Mouse (Mus musculus): Measurements from ENCODE around the gene Tmem131.
A peak's percentile ranks its signal among the peaks of the same experiment; 100 is the strongest.

The Tmem131 gene

GRCm38 (mm10) chr1:36905216-36905615 lies 38.2 kb downstream of the Tmem131 start:
- H3K36me3 ChIP-seq (ENCODE audit: insufficient read depth, low read length) = peaks cover 20% of the 10 kb centered on the region; the same call in 1 of the 2 replicates
- TF ChIP-seq POU5F1 (IDR thresholded peaks at IDR 0.05; ENCODE audit: borderline replicate concordance, low read length) = no peak
- peaks cover 94% of the 10 kb centered on the region for H3K4me1 ChIP-seq (replicated peaks; ENCODE audit: low read depth, low read length)
- no peaks in the 10 kb centered on the region for H3K9me3 ChIP-seq (ENCODE audit: low read length)
- H3K4me3 ChIP-seq (replicated peaks; ENCODE audit: low read length) = peak overlapping the region; percentile 54; the same call in 1 of the 2 replicates
- no peaks in the 10 kb centered on the region for H3K27me3 ChIP-seq (ENCODE audit: insufficient read depth, low read length)

- peaks cover 94% of the 10 kb centered on the region for H3K4me1 ChIP-seq (replicated peaks; ENCODE audit: low read depth, low read length)
- no peaks in the 10 kb centered on the region for H3K9me3 ChIP-seq (ENCODE audit: low read length)
- H3K27me3 ChIP-seq (ENCODE audit: insufficient read depth, low read length) = no peaks in the 10 kb centered on the region
- TF ChIP-seq POU5F1 (IDR thresholded peaks at IDR 0.05; ENCODE audit: borderline replicate concordance, low read length) (no peak), NANOG (IDR thresholded peaks at IDR 0.05; ENCODE audit: borderline replicate concordance, low read length) (no peak), CTCF (conservative IDR thresholded peaks at IDR 0.05; ENCODE audit: low read length) (no peak)
- H3K4me3 ChIP-seq (replicated peaks; ENCODE audit: low read length) = peak overlapping the region; percentile 54
- H3K36me3 ChIP-seq (ENCODE audit: insufficient read depth, low read length) = peaks cover 17% of the 10 kb centered on the region; the same call in 1 of the 2 replicates
Measured at GRCm38 (mm10) chr1:36904489-36904888, 39.0 kb downstream of the Tmem131 start.

- Histone ChIP-seq H3K27me3 (ENCODE audit: insufficient read depth, low read length) (no peaks in the 10 kb centered on the region), H3K4me3 (replicated peaks; ENCODE audit: low read length) (peak overlapping the region; percentile 54), H3K4me1 (replicated peaks; ENCODE audit: low read depth, low read length) (peaks cover 94% of the 10 kb centered on the region), H3K9me3 (ENCODE audit: low read length) (no peaks in the 10 kb centered on the region), H3K36me3 (ENCODE audit: insufficient read depth, low read length) (peaks cover 17% of the 10 kb centered on the region; the same call in 1 of the 2 replicates)
- TF ChIP-seq NANOG (IDR thresholded peaks at IDR 0.05; ENCODE audit: borderline replicate concordance, low read length) (no peak), CTCF (conservative IDR thresholded peaks at IDR 0.05; ENCODE audit: low read length) (no peak)
Measured at GRCm38 (mm10) chr1:36904084-36904451, 39.4 kb downstream of the Tmem131 start.

- no peak for TF ChIP-seq POU5F1 (IDR thresholded peaks at IDR 0.05; ENCODE audit: borderline replicate concordance, low read length)
- no peak for TF ChIP-seq NANOG (IDR thresholded peaks at IDR 0.05; ENCODE audit: borderline replicate concordance, low read length)
- H3K9me3 ChIP-seq (ENCODE audit: low read length) = no peaks in the 10 kb centered on the region
- peaks cover 94% of the 10 kb centered on the region for H3K4me1 ChIP-seq (replicated peaks; ENCODE audit: low read depth, low read length)
- H3K4me3 ChIP-seq (replicated peaks; ENCODE audit: low read length) = peak overlapping the region; percentile 54
- H3K27me3 ChIP-seq (ENCODE audit: insufficient read depth, low read length) = no peaks in the 10 kb centered on the region
- H3K36me3 ChIP-seq (ENCODE audit: insufficient read depth, low read length) = peaks cover 17% of the 10 kb centered on the region; the same call in 1 of the 2 replicates
Measured at GRCm38 (mm10) chr1:36903376-36904083, 39.9 kb downstream of the Tmem131 start.

- H3K36me3 ChIP-seq (ENCODE audit: insufficient read depth, low read length) = peaks cover 17% of the 10 kb centered on the region; the same call in 1 of the 2 replicates
- TF ChIP-seq NANOG (IDR thresholded peaks at IDR 0.05; ENCODE audit: borderline replicate concordance, low read length) (no peak), POU5F1 (IDR thresholded peaks at IDR 0.05; ENCODE audit: borderline replicate concordance, low read length) (no peak), CTCF (conservative IDR thresholded peaks at IDR 0.05; ENCODE audit: low read length) (no peak)
- peaks cover 94% of the 10 kb centered on the region for H3K4me1 ChIP-seq (replicated peaks; ENCODE audit: low read depth, low read length)
- no peaks in the 10 kb centered on the region for H3K9me3 ChIP-seq (ENCODE audit: low read length)
- H3K27me3 ChIP-seq (ENCODE audit: insufficient read depth, low read length) = no peaks in the 10 kb centered on the region
- peak overlapping the region; percentile 54; the same call in 1 of the 2 replicates for H3K4me3 ChIP-seq (replicated peaks; ENCODE audit: low read length)
Measured at GRCm38 (mm10) chr1:36902533-36903315, 40.7 kb downstream of the Tmem131 start.

GRCm38 (mm10) chr1:36899622-36900021 lies 43.8 kb downstream of the Tmem131 start:
- peaks cover 94% of the 10 kb centered on the region for H3K4me1 ChIP-seq (replicated peaks; ENCODE audit: low read depth, low read length)
- H3K9me3 ChIP-seq (ENCODE audit: low read length) = no peaks in the 10 kb centered on the region
- H3K4me3 ChIP-seq (replicated peaks; ENCODE audit: low read length) = no peak overlapping the region
- peaks cover 14% of the 10 kb centered on the region; the same call in 1 of the 2 replicates for H3K36me3 ChIP-seq (ENCODE audit: insufficient read depth, low read length)
- TF ChIP-seq NANOG (IDR thresholded peaks at IDR 0.05; ENCODE audit: borderline replicate concordance, low read length) (no peak), POU5F1 (IDR thresholded peaks at IDR 0.05; ENCODE audit: borderline replicate concordance, low read length) (no peak), CTCF (conservative IDR thresholded peaks at IDR 0.05; ENCODE audit: low read length) (no peak)
- H3K27me3 ChIP-seq (ENCODE audit: insufficient read depth, low read length) = no peaks in the 10 kb centered on the region

- H3K27me3 ChIP-seq (ENCODE audit: insufficient read depth, low read length) = no peaks in the 10 kb centered on the region
- H3K4me1 ChIP-seq (replicated peaks; ENCODE audit: low read depth, low read length) = peaks cover 93% of the 10 kb centered on the region
- no peaks in the 10 kb centered on the region for H3K9me3 ChIP-seq (ENCODE audit: low read length)
- TF ChIP-seq POU5F1 (IDR thresholded peaks at IDR 0.05; ENCODE audit: borderline replicate concordance, low read length) (no peak), CTCF (conservative IDR thresholded peaks at IDR 0.05; ENCODE audit: low read length) (no peak), NANOG (IDR thresholded peaks at IDR 0.05; ENCODE audit: borderline replicate concordance, low read length) (no peak)
- peaks cover 20% of the 10 kb centered on the region; the same call in 1 of the 2 replicates for H3K36me3 ChIP-seq (ENCODE audit: insufficient read depth, low read length)
- no peak overlapping the region for H3K4me3 ChIP-seq (replicated peaks; ENCODE audit: low read length)
Measured at GRCm38 (mm10) chr1:36896423-36896822, 47.0 kb downstream of the Tmem131 start.

GRCm38 (mm10) chr1:36895452-36895851 lies 48.0 kb downstream of the Tmem131 start:
- no peaks in the 10 kb centered on the region for H3K9me3 ChIP-seq (ENCODE audit: low read length)
- H3K4me3 ChIP-seq (replicated peaks; ENCODE audit: low read length) = no peak overlapping the region
- peaks cover 93% of the 10 kb centered on the region for H3K4me1 ChIP-seq (replicated peaks; ENCODE audit: low read depth, low read length)

More at GRCm38 (mm10) chr1:36895452-36895851, 48.0 kb downstream of the Tmem131 start:
- Histone ChIP-seq H3K36me3 (ENCODE audit: insufficient read depth, low read length) (peaks cover 25% of the 10 kb centered on the region), H3K27me3 (ENCODE audit: insufficient read depth, low read length) (no peaks in the 10 kb centered on the region)
- TF ChIP-seq NANOG (IDR thresholded peaks at IDR 0.05; ENCODE audit: borderline replicate concordance, low read length) = no peak
- TF ChIP-seq CTCF (conservative IDR thresholded peaks at IDR 0.05; ENCODE audit: low read length) = no peak
- no peak for TF ChIP-seq POU5F1 (IDR thresholded peaks at IDR 0.05; ENCODE audit: borderline replicate concordance, low read length)

All from E14TG2a.4 (cell line).